Mouse (Mus musculus) lung, embryonic 16.5 days (tissue): Measurements from ENCODE around the gene Cd48. TPM values are rescaled to one million over a fixed set of nuclear protein-coding genes. Genes with fewer than 3 reads are reported as not detected.
"Not testable (repeated sequence)": the region's sequence is repeated elsewhere in the genome, so short reads cannot be mapped to it uniquely, and the experiment has no call there.

Source experiments
- ATAC-seq: fragments of 200-750 bp; cut with Nextera tagmentation; 2 replicates; pipeline ENCODE4 v1.8.0; 2017; ENCODE audit warnings: low read depth, mild to moderate bottlenecking, moderate library complexity
- H3K27ac ChIP-seq: fragments of 300-500 bp; sonication (generic); 2 replicates; pipeline ENCODE4 v1.5.1; 2014; ENCODE audit warnings: mild to moderate bottlenecking, control low read depth, low read length
- H3K27me3 ChIP-seq: fragments of 300-500 bp; sonication (generic); 2 replicates; pipeline ENCODE4 v1.6.1; 2014; ENCODE audit warnings: low read depth, low read length, mixed read lengths; ENCODE audit not compliant: control insufficient read depth, insufficient read depth
- H3K36me3 ChIP-seq: fragments of 300-500 bp; sonication (generic); 2 replicates; pipeline ENCODE4 v1.6.1; 2014; ENCODE audit warnings: low read length; ENCODE audit not compliant: control insufficient read depth, insufficient read depth
- H3K4me1 ChIP-seq: fragments of 300-500 bp; sonication (generic); replicated peaks from 2 replicates; pipeline ENCODE4 v1.6.1; 2014; ENCODE audit warnings: low read length, mixed read lengths; ENCODE audit not compliant: control insufficient read depth, insufficient read depth
- H3K4me2 ChIP-seq: fragments of 300-500 bp; sonication (generic); 2 replicates; pipeline ENCODE4 v1.6.1; 2014; ENCODE audit warnings: low read depth, low read length, control low read depth
- H3K4me3 ChIP-seq: fragments of 300-500 bp; sonication (generic); 2 replicates; pipeline ENCODE4 v1.5.1; 2014; ENCODE audit warnings: mild to moderate bottlenecking, low read length, control low read depth
- H3K9ac ChIP-seq: fragments of 300-500 bp; sonication (generic); 2 replicates; pipeline ENCODE4 v1.6.1; 2014; ENCODE audit warnings: low read length, control low read depth
- H3K9me3 ChIP-seq: fragments of 300-500 bp; sonication (generic); 2 replicates; pipeline ENCODE4 v1.6.1; 2016; ENCODE audit warnings: low read length; ENCODE audit not compliant: control insufficient read depth
- WGBS: fragments of 180-500 bp; shearing (Covaris S2); extraction: QIAGEN DNeasy Blood & Tissue Kit; methylation state at CpG from one replicate; pipeline ENCODE4 v1.1.7; 2014; 5-methylcytosine and 5-hydroxymethylcytosine counted together
- polyA plus RNA-seq: library from polyadenylated mRNA; unstranded; fragments of >200 nt; fragmentation: Nextera tagmentation; extraction: Ambion mirVana; gene quantifications from 2 replicates; pipeline ENCODE4 v1.2.1, GENCODE M21; 2015

Gene Cd48
- polyA plus RNA-seq, 1 experiment from 2014 or later, result 4.7 TPM

DNA sequence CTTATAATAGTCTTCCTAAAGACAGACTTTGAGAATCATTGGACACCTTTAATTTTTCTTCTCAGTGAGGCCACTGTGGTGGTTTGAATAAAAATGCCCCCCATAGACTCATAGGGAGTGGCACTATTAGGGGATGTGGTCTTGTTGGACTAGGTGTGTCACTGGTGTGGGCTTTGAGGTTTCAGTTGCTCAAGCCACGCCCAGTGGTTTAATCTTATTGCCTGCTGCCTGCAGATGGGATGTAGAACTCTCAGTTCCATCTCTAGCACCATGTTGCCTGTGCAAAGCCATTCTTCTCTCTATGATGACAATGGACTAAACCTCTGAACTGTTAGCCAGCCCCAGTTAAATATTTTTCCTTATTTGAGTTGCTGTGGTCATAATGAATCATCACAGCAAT lies 4.1 kb upstream of the Cd48 start:
- Histone ChIP-seq H3K36me3 (no peaks in the 10 kb centered on the region), H3K9me3 (no peaks in the 10 kb centered on the region), H3K4me1 (no peaks in the 10 kb centered on the region), H3K9ac (no peak overlapping the region), H3K4me2 (no peak overlapping the region), H3K4me3 (no peak overlapping the region), H3K27ac (no peak overlapping the region), H3K27me3 (no peaks in the 10 kb centered on the region)
- no peak for ATAC-seq
- 57% methylated on average over 1 of the region's 1 CpGs for WGBS

DNA sequence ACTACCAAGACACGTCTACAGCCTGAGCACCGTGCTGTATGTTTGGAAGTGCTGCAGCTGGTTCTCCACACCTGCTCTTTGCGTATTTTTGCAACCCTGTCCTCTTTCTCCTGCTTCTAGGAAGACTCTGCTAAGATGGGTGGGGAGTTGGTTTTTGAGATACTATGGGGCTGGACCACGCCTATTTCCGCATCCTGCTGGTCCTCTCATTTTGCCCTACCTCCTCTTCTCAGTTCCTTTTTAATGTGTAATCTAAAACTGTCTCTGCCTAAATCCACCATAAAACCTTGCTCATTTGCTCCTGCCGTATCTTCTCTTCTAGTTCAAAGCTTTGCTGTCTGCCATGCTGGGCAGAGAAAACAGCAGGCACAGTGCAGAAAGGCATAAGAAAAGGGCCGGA lies 800 bp upstream of the Cd48 start:
- no peak overlapping the region for H3K4me2 ChIP-seq
- no peaks in the 10 kb centered on the region for H3K4me1 ChIP-seq
- no peaks in the 10 kb centered on the region for H3K27me3 ChIP-seq
- no peak overlapping the region for H3K4me3 ChIP-seq
- H3K9ac ChIP-seq, result no peak overlapping the region
- H3K27ac ChIP-seq, result no peak overlapping the region
- H3K9me3 ChIP-seq, result no peaks in the 10 kb centered on the region
- no peak for ATAC-seq
- H3K36me3 ChIP-seq, result no peaks in the 10 kb centered on the region
- WGBS, result 75% methylated on average over 7 of the region's 7 CpGs

DNA sequence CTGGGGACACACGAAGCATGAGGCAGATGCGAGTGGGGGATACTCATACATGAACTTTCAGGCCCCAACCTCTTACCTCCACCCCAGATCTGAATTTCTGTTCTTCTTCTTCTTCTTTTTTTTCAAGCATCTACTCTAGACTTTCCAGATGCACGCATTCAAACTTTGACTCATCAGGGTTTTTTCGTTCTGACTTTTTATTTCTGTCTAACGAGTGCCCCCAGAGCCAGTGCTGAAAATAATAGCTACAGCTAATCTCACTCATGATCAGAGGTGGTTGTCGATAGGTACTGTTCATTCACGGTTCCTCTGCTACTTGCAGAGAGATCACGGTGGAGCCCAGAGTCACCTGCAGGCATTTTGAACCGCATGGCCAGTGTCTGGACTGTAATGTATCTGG lies 3.1 kb downstream of the Cd48 start:
- Histone ChIP-seq H3K27ac (no peak overlapping the region), H3K9ac (no peak overlapping the region), H3K4me2 (no peak overlapping the region), H3K9me3 (no peaks in the 10 kb centered on the region), H3K4me1 (no peaks in the 10 kb centered on the region), H3K4me3 (no peak overlapping the region), H3K36me3 (no peaks in the 10 kb centered on the region), H3K27me3 (no peaks in the 10 kb centered on the region)
- 85% methylated on average over 9 of the region's 9 CpGs for WGBS
- ATAC-seq, result no peak

DNA sequence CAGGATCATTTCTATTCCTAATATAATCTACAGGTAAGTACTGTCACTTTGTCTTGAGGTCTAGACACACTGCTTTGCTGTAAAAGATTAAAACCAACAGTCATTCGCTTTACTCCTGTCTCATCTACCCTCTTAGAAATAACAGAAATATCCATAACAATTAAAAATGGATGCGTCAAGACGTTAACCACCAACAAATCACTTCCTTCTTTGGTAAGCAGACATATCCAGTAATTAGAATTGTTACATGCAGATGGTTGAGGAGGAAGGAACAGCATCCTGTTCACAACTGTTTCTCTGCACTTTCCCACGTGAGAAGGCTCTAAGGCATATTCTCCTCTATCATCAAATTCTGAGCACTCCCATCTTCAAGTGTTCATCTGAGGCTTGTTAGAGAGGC lies 5.5 kb downstream of the Cd48 start:
- no peaks in the 10 kb centered on the region for H3K9me3 ChIP-seq
- no peak overlapping the region for H3K9ac ChIP-seq
- WGBS, result 69% methylated on average over 4 of the region's 4 CpGs
- no peak overlapping the region for H3K4me2 ChIP-seq
- no peaks in the 10 kb centered on the region for H3K27me3 ChIP-seq
- no peaks in the 10 kb centered on the region for H3K4me1 ChIP-seq
- H3K36me3 ChIP-seq, result no peaks in the 10 kb centered on the region
- H3K4me3 ChIP-seq, result no peak overlapping the region
- ATAC-seq, result no peak
- H3K27ac ChIP-seq, result no peak overlapping the region

DNA sequence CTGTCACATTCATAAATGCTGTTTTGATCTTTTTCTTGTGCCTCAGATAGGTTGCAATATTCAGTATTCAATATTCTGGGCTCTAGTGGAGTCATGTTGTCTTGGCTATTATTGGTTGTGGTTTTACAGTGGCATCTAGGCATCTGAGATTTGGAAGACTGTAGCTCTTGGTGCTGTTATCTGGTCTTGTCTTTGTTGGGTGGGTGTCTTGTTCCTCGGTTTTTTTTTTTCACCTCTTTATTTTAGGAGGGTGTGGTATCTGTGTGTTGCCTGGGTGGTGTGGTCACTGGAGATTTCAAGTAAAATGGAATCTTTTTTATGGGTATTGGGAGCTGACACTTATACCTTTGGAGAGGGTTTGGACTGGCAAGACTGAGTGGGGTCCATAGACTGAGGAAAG lies 12.1 kb downstream of the Cd48 start:
- ATAC-seq, result no peak
- H3K4me3 ChIP-seq, result no peak overlapping the region
- H3K4me1 ChIP-seq, result no peaks in the 10 kb centered on the region
- H3K4me2 ChIP-seq, result no peak overlapping the region
- 68% methylated on average over 1 of the region's 1 CpGs for WGBS
- no peak overlapping the region for H3K9ac ChIP-seq
- no peaks in the 10 kb centered on the region for H3K9me3 ChIP-seq
- no peak overlapping the region for H3K27ac ChIP-seq
- no peaks in the 10 kb centered on the region for H3K27me3 ChIP-seq
- H3K36me3 ChIP-seq, result no peaks in the 10 kb centered on the region

DNA sequence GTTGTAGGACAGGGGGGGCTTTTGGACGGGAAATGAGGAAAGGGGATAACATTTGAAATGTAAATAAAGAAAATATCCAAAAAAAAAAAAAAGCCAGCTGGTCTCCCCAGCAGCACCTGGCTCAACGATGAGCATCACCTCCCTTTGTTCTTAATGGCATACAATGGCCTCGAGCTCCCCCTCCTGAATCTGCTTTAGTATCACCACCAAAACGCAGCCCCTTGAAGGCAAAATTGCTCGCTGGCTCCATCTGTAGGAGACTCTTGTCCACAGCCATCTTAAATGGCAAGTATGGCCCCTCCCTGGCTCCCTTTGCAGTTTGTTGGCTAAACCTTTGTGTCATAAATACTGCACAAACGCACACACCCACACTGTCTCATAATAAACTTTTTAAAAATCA lies 17.2 kb downstream of the Cd48 start:
- WGBS, result 15% methylated on average over 6 of the region's 6 CpGs
- ATAC-seq, result no peak

DNA sequence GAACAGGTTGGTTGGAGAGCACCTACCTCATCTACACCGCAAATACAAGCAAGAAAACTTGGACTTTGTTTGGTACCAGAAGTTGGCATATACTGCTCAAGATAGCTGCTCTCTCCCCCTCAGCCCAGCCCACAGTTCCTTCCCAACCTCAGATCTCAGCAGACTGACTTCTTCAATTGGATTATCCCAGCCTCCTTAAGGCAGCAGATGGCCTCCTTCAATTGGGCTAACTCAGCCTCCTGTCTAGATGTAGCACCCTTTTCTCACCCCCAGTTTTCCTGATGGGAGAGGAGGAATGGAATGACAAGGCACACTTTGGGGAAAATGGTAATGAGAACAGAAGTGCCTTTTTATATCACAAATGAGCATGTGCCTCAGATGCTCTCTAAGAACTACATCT lies 31.9 kb downstream of the Cd48 start:
- not testable (repeated sequence) for ATAC-seq, H3K4me1 ChIP-seq, H3K27me3 ChIP-seq, H3K27ac ChIP-seq, H3K36me3 ChIP-seq, H3K4me2 ChIP-seq, H3K9me3 ChIP-seq, H3K4me3 ChIP-seq, H3K9ac ChIP-seq
- WGBS, result 86% methylated on average over 1 of the region's 1 CpGs

More for the DNA sequence above, 17.2 kb downstream of the Cd48 start:
- Histone ChIP-seq H3K9ac (no peak overlapping the region), H3K4me3 (no peak overlapping the region), H3K27ac (no peak overlapping the region), H3K27me3 (no peaks in the 10 kb centered on the region), H3K4me2 (no peak overlapping the region), H3K36me3 (no peaks in the 10 kb centered on the region), H3K9me3 (no peaks in the 10 kb centered on the region), H3K4me1 (no peaks in the 10 kb centered on the region)

DNA sequence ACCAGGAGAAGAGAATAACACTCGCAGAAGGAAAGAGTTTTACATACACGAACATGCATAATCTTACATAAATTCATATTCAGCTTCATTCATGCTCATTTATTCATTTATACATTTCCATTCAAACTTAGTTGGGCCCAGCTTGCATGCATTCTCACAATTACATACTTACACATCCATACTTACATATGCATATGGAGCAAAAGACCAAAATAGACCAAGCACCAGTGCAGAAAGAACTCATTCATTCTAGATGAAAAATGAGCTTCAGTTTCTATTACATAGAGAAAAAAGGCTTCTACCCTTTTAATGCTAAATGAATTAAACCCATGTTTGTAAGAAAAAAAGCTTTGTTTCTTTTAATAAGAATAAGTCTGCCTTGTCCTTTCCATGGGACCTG lies 33.6 kb downstream of the Cd48 start:
- Histone ChIP-seq H3K4me1 (no peaks in the 10 kb centered on the region), H3K4me2 (no peak overlapping the region), H3K9ac (no peak overlapping the region), H3K4me3 (no peak overlapping the region), H3K27me3 (no peaks in the 10 kb centered on the region), H3K27ac (no peak overlapping the region), H3K36me3 (no peaks in the 10 kb centered on the region), H3K9me3 (no peaks in the 10 kb centered on the region)
- ATAC-seq, result no peak
- WGBS, result 80% methylated on average over 2 of the region's 2 CpGs

DNA sequence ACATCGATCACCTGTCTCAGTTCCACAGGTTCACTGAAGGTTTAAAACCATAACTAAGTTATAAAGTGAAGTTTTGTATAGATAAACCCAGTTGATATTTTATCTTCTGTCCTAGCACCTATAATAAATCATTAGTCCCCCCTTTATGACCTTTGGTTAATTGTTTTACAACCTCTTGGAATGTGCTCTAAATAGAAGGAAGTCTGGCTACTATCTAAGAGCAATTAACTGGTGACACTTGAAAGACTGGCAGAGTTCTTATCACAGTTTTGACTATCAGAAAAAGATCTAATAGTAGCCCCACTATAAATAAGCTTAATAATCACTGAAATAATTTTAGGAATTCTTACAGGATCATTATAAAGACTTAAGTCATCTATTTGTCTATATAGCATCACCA lies 34.4 kb downstream of the Cd48 start:
- Histone ChIP-seq H3K4me3 (no peak overlapping the region), H3K4me2 (no peak overlapping the region), H3K36me3 (no peaks in the 10 kb centered on the region), H3K27ac (no peak overlapping the region), H3K9me3 (no peaks in the 10 kb centered on the region), H3K27me3 (no peaks in the 10 kb centered on the region), H3K4me1 (no peaks in the 10 kb centered on the region), H3K9ac (no peak overlapping the region)
- 63% methylated on average over 1 of the region's 1 CpGs for WGBS
- ATAC-seq, result no peak

DNA sequence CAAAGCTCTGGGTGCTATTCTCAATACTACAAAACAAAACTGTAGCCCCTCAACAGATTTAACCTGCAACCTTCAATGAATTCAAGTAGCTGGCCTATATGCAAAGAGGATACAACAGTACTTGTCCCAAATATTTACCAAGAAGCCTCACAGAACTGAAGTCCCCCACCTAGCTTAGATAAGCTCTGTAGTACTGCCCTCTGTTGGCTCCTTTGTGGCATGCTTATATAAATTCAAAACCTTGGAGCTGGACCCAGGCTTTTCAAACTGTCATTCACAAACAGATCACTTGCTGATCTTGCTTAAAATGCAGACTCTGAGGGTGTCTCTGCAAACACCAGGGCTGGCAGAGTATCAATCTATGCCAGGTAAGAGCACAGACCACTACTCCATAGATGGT lies 49.4 kb downstream of the Cd48 start:
- no peak overlapping the region for H3K4me2 ChIP-seq
- no peaks in the 10 kb centered on the region for H3K36me3 ChIP-seq
- no peak overlapping the region for H3K4me3 ChIP-seq
- H3K9me3 ChIP-seq, result 0 out of 2 replicates have a peak, but pooled peaks cover 2% of the 10 kb centered on the region
- H3K27me3 ChIP-seq, result no peaks in the 10 kb centered on the region
- H3K4me1 ChIP-seq, result no peaks in the 10 kb centered on the region
- no peak overlapping the region for H3K27ac ChIP-seq
- no peak for ATAC-seq
- no peak overlapping the region for H3K9ac ChIP-seq
